Mouse (Mus musculus): ENCODE data around the gene Blm.

GRCm38 (mm10) chr7:80506007-80506406 is 28.9 kb downstream of the Blm start:
- TF ChIP-seq POLR2A (IDR thresholded peaks at IDR 0.05; ENCODE audit: control insufficient read depth, extremely low read depth, insufficient read depth, low read length, poor library complexity): no peak
- TF ChIP-seq CTCF (IDR thresholded peaks at IDR 0.05; ENCODE audit: borderline replicate concordance, control insufficient read depth, extremely low read depth, insufficient read depth, low read length, poor library complexity): no peak
